Mouse (Mus musculus) neural tube, embryonic 13.5 days (tissue): Measurements from ENCODE around the gene Kif5a. TPM values are rescaled to one million over a fixed set of nuclear protein-coding genes. Genes with fewer than 3 reads are reported as not detected.

Experiments used
- ATAC-seq: fragments of 200-750 bp; cut with Nextera tagmentation; 2 replicates; pipeline ENCODE4 v1.8.0; 2017; ENCODE audit warnings: low read depth, mild to moderate bottlenecking, moderate TSS enrichment, moderate library complexity
- H3K27ac ChIP-seq: fragments of 300-500 bp; sonication (generic); replicated peaks from 2 replicates; pipeline ENCODE4 v1.5.1; 2015; ENCODE audit warnings: moderate library complexity, mild to moderate bottlenecking, inconsistent platforms
- H3K27me3 ChIP-seq: fragments of 300-500 bp; sonication (generic); 2 replicates; pipeline ENCODE4 v1.6.1; 2015; ENCODE audit warnings: mild to moderate bottlenecking, inconsistent platforms
- H3K36me3 ChIP-seq: fragments of 300-500 bp; sonication (generic); 2 replicates; pipeline ENCODE4 v1.6.1; 2015; ENCODE audit warnings: mild to moderate bottlenecking, inconsistent platforms
- H3K4me1 ChIP-seq: fragments of 300-500 bp; sonication (generic); replicated peaks from 2 replicates; pipeline ENCODE4 v1.6.1; 2015; ENCODE audit warnings: inconsistent platforms
- H3K4me2 ChIP-seq: fragments of 300-500 bp; sonication (generic); 2 replicates; pipeline ENCODE4 v1.6.1; 2015; ENCODE audit warnings: inconsistent platforms, mild to moderate bottlenecking, moderate library complexity
- H3K4me3 ChIP-seq: fragments of 300-500 bp; sonication (generic); 2 replicates; pipeline ENCODE4 v1.5.1; 2015; ENCODE audit warnings: mild to moderate bottlenecking, inconsistent platforms
- H3K9ac ChIP-seq: fragments of 300-500 bp; sonication (generic); 2 replicates; pipeline ENCODE4 v1.6.1; 2015; ENCODE audit warnings: moderate library complexity, mild to moderate bottlenecking, inconsistent platforms
- H3K9me3 ChIP-seq: fragments of 300-500 bp; sonication (generic); 2 replicates; pipeline ENCODE4 v1.6.1; 2016; ENCODE audit warnings: inconsistent platforms
- WGBS: fragments of 180-500 bp; shearing (Covaris S2); methylation state at CpG from one replicate; pipeline ENCODE4 v1.1.7; 2015; 5-methylcytosine and 5-hydroxymethylcytosine counted together
- polyA plus RNA-seq: library from polyadenylated mRNA; unstranded; fragments of >200 nt; fragmentation: Nextera tagmentation; extraction: Ambion mirVana; gene quantifications from 2 replicates; pipeline ENCODE4 v1.2.1, GENCODE M21; 2015

Gene Kif5a
- polyA plus RNA-seq, 1 experiment from 2014 or later: 104 TPM

DNA sequence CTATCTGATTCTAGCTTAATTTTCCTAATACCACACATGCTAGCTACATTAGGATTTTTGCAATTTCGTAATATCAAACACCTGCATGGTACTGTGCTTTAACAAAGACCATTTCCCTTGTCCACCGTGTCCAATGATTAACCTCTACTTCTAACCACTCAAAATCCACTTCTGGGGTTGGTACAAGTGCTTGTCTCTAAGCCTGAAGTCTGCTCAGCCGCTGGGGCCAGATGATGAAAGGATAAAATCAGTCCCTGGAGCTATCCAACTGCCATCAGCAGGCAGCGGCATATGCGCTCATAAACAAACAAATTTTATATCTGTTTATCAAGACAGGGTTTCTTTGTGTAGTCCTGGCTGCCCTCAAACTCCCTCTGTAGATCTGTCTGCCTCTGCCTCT lies 58.6 kb downstream of the Kif5a start:
- no peak overlapping the region for H3K27ac ChIP-seq
- no peaks in the 10 kb centered on the region for H3K9me3 ChIP-seq
- no peak overlapping the region for H3K9ac ChIP-seq
- ATAC-seq: no peak
- 89% methylated on average over 5 of the region's 5 CpGs for WGBS
- H3K4me2 ChIP-seq: no peak overlapping the region
- no peak overlapping the region for H3K4me3 ChIP-seq
- H3K4me1 ChIP-seq: peaks cover 4% of the 10 kb centered on the region; the same call in 1 of the 2 replicates
- H3K36me3 ChIP-seq: peaks cover 87% of the 10 kb centered on the region
- H3K27me3 ChIP-seq: no peaks in the 10 kb centered on the region

DNA sequence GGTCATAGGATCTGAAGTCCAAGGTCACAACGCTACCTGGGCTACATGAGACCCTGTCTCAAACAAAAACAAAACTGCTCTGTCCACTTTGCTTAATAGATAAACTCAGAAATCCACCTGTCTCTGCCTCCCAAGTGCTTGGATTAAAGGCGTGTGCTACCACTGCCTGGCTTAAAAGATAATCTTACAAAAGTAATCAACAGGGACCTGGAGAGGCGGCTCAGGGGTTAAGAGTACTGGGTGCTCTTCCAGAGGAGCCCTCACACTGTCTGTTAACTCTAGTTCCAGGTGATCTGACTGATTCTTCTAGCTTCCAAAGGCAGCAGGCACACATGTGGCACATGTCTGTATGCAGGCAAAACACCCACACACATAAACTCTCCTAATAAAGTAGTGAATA lies 60.0 kb downstream of the Kif5a start:
- WGBS: 89% methylated on average over 3 of the region's 3 CpGs
- H3K9me3 ChIP-seq: no peaks in the 10 kb centered on the region
- H3K4me3 ChIP-seq: no peak overlapping the region
- no peak overlapping the region for H3K9ac ChIP-seq
- H3K36me3 ChIP-seq: peaks cover 94% of the 10 kb centered on the region
- H3K27me3 ChIP-seq: no peaks in the 10 kb centered on the region
- no peak overlapping the region for H3K27ac ChIP-seq
- no peak overlapping the region for H3K4me2 ChIP-seq
- no peaks in the 10 kb centered on the region; the same call in 1 of the 2 replicates for H3K4me1 ChIP-seq
- no peak for ATAC-seq

DNA sequence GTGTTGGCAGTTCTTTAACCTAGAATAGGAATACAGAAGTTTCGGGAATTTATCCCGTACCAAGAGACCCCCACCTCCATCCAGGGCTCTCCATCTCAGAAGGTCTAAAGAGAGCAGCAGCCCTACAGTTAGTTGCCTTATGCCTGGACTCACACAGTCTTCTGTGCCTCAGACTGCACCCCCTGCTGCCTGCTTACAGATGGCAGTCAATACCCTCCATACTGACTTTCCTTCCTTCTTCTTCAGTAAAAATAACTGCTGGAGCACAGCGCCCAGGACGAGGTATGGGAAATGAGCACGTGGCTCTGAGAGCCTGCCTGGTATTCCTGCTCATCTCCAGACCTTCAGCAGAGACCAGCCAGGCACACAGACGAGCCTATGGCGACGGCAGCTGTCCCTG lies 62.9 kb downstream of the Kif5a start:
- H3K9ac ChIP-seq: no peak overlapping the region
- H3K4me2 ChIP-seq: no peak overlapping the region
- H3K27ac ChIP-seq: no peak overlapping the region
- peaks cover 74% of the 10 kb centered on the region for H3K36me3 ChIP-seq
- peaks cover 17% of the 10 kb centered on the region for H3K4me1 ChIP-seq
- no peaks in the 10 kb centered on the region for H3K9me3 ChIP-seq
- ATAC-seq: no peak
- no peak overlapping the region for H3K4me3 ChIP-seq
- whole genome bisulfite sequencing: 87% methylated on average over 8 of the region's 8 CpGs
- no peaks in the 10 kb centered on the region for H3K27me3 ChIP-seq

DNA sequence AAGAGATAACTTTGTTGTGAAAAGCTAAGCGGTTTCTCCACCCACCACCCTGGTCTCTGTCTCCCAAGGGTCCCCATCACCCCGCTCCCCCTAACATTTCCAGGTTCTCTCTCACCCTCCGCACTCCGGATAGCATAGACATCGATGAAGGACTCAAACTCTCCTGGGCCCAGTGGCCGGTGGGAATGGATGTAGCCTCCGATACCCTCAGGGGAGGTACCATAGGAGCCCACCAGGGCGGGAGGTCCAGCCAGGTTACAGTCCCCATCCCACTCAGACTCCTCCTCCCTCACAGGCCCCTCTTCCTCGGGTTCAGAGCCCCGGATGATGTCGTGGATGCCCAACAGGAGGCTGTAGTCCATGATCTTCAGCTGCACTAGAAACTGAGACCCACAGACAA lies 63.7 kb downstream of the Kif5a start:
- no peaks in the 10 kb centered on the region for H3K27me3 ChIP-seq
- peaks cover 23% of the 10 kb centered on the region for H3K4me1 ChIP-seq
- H3K9me3 ChIP-seq: no peaks in the 10 kb centered on the region
- no peak overlapping the region for H3K4me3 ChIP-seq
- H3K27ac ChIP-seq: no peak overlapping the region
- no peak overlapping the region for H3K9ac ChIP-seq
- 81% methylated on average over 11 of the region's 11 CpGs for WGBS
- no peak overlapping the region for H3K4me2 ChIP-seq
- H3K36me3 ChIP-seq: peaks cover 66% of the 10 kb centered on the region
- ATAC-seq: no peak

DNA sequence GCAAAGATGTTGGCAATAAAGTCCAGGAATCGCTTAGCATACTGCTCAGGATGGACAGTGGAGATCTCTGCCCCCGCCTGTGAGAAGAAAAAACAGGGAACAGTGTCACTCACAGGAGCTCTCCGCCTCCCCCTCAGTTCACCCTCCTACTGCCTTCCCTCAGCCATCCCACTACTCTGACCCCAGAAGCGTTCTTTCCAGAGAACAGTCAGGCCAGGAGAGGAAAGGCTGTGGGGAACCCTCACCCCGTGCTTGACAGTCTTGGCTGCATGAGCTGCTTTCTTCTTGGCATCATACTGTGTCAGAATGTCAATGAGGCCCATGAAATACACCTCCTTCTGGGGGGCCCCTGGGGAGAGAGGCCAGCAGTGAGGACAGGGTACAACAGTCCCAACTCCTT lies 64.1 kb downstream of the Kif5a start:
- peaks cover 64% of the 10 kb centered on the region for H3K36me3 ChIP-seq

DNA sequence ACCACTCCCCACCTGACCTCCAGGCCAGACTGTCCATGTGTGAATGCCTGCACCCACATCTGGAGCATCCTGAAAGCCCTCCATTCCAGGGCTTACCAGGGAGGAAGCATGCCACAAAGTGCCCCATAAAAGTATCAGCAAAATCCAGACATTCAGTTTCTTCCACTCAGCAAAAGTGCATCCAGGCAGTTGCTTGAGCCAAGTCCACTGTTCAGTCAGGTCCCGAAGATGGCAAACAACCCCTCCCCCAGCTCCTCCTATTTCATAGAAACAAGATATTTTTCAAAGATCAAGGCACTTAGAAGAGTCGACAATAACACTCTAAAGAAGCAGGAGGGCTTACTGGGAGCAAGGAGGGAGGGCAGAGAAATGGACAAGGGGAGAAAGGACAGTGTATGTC lies 64.7 kb downstream of the Kif5a start:
- H3K36me3 ChIP-seq: peaks cover 59% of the 10 kb centered on the region
- H3K4me2 ChIP-seq: no peak overlapping the region
- H3K4me3 ChIP-seq: no peak overlapping the region

More for the DNA sequence above, 64.1 kb downstream of the Kif5a start:
- Histone ChIP-seq H3K27ac (peak overlapping the region; percentile 3; the same call in 1 of the 2 replicates), H3K4me1 (peaks cover 27% of the 10 kb centered on the region), H3K4me2 (no peak overlapping the region), H3K4me3 (no peak overlapping the region), H3K27me3 (no peaks in the 10 kb centered on the region), H3K9me3 (no peaks in the 10 kb centered on the region), H3K9ac (0 out of 2 replicates have a peak overlapping the region, but pooled peaks have one; percentile 8)
- 72% methylated on average over 5 of the region's 5 CpGs for WGBS
- ATAC-seq: no peak

DNA sequence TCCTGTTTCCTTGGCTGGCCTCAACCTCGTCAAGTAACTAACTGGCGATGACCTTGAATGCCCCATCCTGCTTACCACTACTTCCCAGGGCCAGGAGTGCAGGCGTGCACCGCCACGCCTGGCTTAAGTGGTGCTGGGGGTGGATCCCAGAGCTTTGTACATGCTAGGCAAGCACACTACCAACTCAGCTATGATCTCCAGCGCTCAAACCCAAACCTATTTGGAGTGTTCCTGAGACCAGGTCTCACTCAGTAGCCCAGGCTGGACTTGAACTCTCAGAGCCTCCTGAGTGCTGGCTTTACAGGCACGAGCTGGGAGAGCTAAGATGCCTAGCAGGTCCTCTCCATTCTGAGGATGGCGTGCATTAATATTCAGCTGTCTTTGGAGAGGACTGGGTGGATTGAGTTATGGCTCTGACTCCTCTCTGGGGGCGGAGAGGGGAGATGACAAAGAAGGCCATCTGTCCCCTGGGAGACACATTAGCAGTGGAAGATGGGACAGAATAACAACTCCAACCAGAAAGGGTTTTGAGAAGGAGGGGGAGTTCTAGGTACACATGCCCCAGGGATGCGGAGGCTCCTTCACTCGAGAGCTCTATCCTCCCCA lies 65.5 kb downstream of the Kif5a start:
- no peak for ATAC-seq

More for the DNA sequence above, 64.7 kb downstream of the Kif5a start:
- ATAC-seq: no peak
- Histone ChIP-seq H3K9me3 (no peaks in the 10 kb centered on the region), H3K27ac (no peak overlapping the region; the same call in 1 of the 2 replicates), H3K9ac (0 out of 2 replicates have a peak overlapping the region, but pooled peaks have one; percentile 8), H3K4me1 (peaks cover 29% of the 10 kb centered on the region), H3K27me3 (no peaks in the 10 kb centered on the region)
- WGBS: 70% methylated on average over 2 of the region's 2 CpGs

DNA sequence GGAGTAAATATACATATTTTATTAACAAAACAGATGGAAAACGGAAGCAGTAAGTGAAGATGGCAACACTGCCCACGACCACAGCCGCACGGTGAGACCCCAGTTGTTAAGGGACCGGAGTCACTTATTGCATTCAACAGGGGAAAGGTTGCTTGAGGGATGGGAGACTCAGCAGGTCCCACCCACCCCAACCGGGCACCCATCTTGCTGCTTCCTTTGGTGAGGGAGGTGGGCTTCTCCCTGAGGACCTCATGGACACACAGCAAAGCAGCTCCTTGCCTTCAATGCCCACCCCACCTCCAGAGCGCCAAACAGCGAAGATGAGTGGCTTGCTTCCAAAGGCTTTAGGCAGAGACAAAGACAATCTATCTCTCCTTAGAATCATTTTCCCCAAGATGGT lies 66.0 kb downstream of the Kif5a start:
- no peak for ATAC-seq
- peaks cover 60% of the 10 kb centered on the region for H3K36me3 ChIP-seq
- no peak overlapping the region for H3K9ac ChIP-seq
- no peak overlapping the region for H3K4me3 ChIP-seq
- no peak overlapping the region for H3K4me2 ChIP-seq
- 0 out of 2 replicates have a peak overlapping the region, but pooled peaks have one; percentile 7 for H3K27ac ChIP-seq
- 87% methylated on average over 8 of the region's 8 CpGs for whole genome bisulfite sequencing
- no peaks in the 10 kb centered on the region for H3K27me3 ChIP-seq
- H3K4me1 ChIP-seq: peaks cover 43% of the 10 kb centered on the region
- no peaks in the 10 kb centered on the region for H3K9me3 ChIP-seq

More for the DNA sequence above, 65.5 kb downstream of the Kif5a start:
- Histone ChIP-seq H3K9me3 (no peaks in the 10 kb centered on the region), H3K4me3 (no peak overlapping the region), H3K4me2 (no peak overlapping the region), H3K9ac (no peak overlapping the region), H3K27me3 (no peaks in the 10 kb centered on the region), H3K4me1 (peaks cover 38% of the 10 kb centered on the region), H3K27ac (0 out of 2 replicates have a peak overlapping the region, but pooled peaks have one; percentile 7), H3K36me3 (peaks cover 60% of the 10 kb centered on the region)
- WGBS: 69% methylated on average over 11 of the region's 11 CpGs

DNA sequence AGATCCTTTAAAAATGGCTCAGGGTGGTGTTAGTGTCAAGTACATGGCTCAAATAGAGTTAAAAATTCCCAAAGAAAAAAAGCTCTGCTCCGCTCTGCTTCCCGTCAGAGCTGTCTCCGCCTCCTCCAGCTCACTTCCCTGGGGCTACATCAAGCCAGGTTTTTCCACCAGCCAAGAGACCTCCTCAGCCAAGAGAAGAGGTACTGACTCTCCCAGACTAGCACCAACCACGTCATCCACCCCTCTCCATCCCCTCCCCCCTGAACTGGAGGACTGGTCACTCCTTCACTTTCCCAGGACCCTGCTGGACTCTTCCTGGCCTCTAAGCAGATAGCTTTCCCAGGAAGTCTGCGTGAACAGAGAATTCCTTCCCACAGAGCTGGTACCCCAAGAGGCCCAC lies 66.8 kb downstream of the Kif5a start:
- Histone ChIP-seq H3K27ac (peak overlapping the region; percentile 95), H3K4me2 (peak overlapping the region; percentile 88), H3K4me3 (peak overlapping the region; percentile 95), H3K9me3 (no peaks in the 10 kb centered on the region), H3K27me3 (no peaks in the 10 kb centered on the region), H3K9ac (peak overlapping the region; percentile 96), H3K4me1 (peaks cover 45% of the 10 kb centered on the region), H3K36me3 (peaks cover 60% of the 10 kb centered on the region)
- WGBS: 0% methylated on average over 5 of the region's 5 CpGs
- peak; percentile 62 for ATAC-seq

DNA sequence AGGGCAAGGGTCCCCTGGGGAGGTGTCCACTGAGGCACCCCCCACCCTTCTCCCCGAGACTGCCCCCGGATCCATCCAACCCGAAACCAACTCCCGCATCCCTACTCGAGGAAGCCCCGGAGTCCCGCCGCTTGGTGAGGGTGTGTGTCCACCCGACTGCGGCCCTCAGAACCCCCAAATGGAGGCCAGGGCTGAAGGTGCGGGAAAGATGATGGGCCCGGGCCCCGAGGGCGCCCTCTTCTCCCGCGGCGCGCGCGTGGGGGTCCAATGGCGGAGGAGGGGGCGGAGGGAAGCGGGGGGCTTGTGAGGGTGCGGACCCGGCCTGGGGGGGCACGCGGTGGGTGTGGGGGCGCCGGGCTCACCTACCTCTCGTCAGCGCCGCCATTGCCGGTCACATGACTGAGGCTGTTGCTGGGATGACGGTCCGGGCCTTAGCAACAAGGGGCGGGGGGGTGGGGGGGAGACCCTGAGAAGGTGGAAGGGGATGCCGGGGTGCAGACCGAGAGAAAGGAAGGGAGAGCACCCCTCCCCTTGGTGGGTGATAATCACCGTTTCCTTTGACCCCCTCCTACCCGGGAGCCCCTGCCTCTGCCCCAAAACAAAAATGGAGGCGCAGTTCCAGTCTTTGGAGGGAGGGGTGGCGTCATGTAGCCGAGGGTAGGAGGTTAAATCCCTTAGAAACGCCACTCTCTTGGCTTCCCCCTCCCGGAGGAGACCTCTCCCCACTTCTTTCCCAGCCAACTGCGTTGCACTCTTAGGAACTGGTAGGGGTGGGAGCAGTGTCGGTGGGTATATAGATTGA lies 67.6 kb downstream of the Kif5a start, which contains the start of gene Dtx3:
Dtx3 (minus strand) TSS at position 401 of the 802 bp plus-strand sequence.
- Histone ChIP-seq H3K4me2 (peak within 1 kb of the TSS; percentile 88), H3K4me3 (peak within 1 kb of the TSS; percentile 95), H3K27me3 (no peaks in the 10 kb centered on the region), H3K4me1 (peaks cover 53% of the 10 kb centered on the region), H3K27ac (peak within 1 kb of the TSS; percentile 95), H3K36me3 (peaks cover 61% of the 10 kb centered on the region), H3K9me3 (no peaks in the 10 kb centered on the region), H3K9ac (peak within 1 kb of the TSS; percentile 96)
- peak; percentile 70 for ATAC-seq
- WGBS: 0% methylated on average over 44 of the region's 47 CpGs

DNA sequence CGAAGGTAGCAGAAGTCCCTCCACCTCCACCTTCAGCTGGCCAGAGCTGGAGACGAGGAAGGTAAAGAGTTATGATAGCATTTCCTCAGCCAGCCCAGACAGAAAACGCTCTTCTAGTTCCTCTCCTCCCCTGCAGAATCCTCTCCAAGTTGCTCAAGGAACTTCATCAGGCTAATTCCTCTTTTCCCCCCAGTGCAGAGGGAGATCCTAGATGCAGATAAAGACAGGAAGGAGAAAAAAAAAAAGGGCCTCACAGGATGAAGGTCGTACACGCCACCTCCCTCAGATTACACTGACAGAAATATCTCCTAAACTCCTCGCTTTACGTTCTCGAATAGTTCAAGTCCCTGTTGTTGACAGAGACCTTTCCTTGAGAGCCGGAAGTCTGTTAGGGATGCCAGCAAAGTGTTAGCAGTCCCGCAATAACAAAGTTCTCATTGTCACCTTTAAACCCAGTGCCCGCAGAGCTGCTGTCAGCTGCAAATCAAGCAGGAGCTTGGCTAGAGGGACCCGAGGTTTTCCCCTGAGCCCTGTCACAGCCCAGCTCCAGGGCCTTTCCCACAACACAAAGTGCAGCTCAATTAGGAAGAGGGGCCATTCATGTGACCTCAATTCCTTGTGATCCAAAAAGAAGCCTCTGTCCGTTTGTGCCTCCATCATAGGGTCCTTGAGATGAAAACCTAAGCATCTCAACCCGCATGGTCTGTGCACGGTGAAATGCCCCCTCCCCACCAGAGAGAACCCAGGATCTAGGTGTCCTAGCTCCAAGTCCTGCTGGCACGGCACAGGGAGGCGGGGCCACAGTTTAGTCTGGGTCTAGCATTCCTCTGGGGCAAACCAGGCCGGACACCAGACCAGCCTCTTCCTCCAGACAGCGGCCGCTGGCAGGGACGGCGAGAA lies 68.5 kb downstream of the Kif5a start:
- Histone ChIP-seq H3K4me2 (peak overlapping the region; percentile 88), H3K27ac (peak overlapping the region; percentile 95), H3K4me3 (peak overlapping the region; percentile 95), H3K9me3 (no peaks in the 10 kb centered on the region), H3K36me3 (peaks cover 54% of the 10 kb centered on the region), H3K27me3 (no peaks in the 10 kb centered on the region), H3K9ac (peak overlapping the region; percentile 96), H3K4me1 (peaks cover 62% of the 10 kb centered on the region)
- peak; percentile 34 for ATAC-seq
- 18% methylated on average over 22 of the region's 22 CpGs for WGBS
